Mouse (Mus musculus) natural killer cell, adult 2 months (primary cell): ENCODE results near the gene Gm42906.

Experiments
- DNase-seq, 2 experiments: peaks; one replicate each; pipeline ENCODE4 v3.0.0; 2022; ENCODE audit warnings: low spot score in 2 of 2

The Gm42906 gene

GRCm38 (mm10) chr5:151233400-151234031 lies 194.4 kb downstream of the Gm42906 start, which contains the start of gene Stard13:
Gene Stard13 (minus strand): TSS chr5:151233836.
- DNase-seq = no peak

GRCm38 (mm10) chr5:151232576-151233299 lies 195.2 kb downstream of the Gm42906 start:
- no peak for DNase-seq

GRCm38 (mm10) chr5:151231861-151232260 lies 196.1 kb downstream of the Gm42906 start:
- no peak for DNase-seq

GRCm38 (mm10) chr5:151231411-151231810 lies 196.6 kb downstream of the Gm42906 start:
- no peak for DNase-seq

- no peak for DNase-seq
These were observed 197.5 kb downstream of the Gm42906 start for GRCm38 (mm10) chr5:151230427-151230826.

GRCm38 (mm10) chr5:151228367-151229005 lies 199.5 kb downstream of the Gm42906 start:
- DNase-seq = no peak

GRCm38 (mm10) chr5:151223696-151224366 lies 204.1 kb downstream of the Gm42906 start:
- no peak for DNase-seq

GRCm38 (mm10) chr5:151222791-151223190 lies 205.2 kb downstream of the Gm42906 start:
- DNase-seq = no peak

GRCm38 (mm10) chr5:151218689-151219115 lies 209.3 kb downstream of the Gm42906 start:
- no peak for DNase-seq

GRCm38 (mm10) chr5:151213097-151213496 lies 214.9 kb downstream of the Gm42906 start:
- no peak for DNase-seq

GRCm38 (mm10) chr5:151210869-151211268 lies 217.1 kb downstream of the Gm42906 start:
- no peak for DNase-seq

GRCm38 (mm10) chr5:151210060-151210459 lies 217.9 kb downstream of the Gm42906 start:
- DNase-seq = no peak

GRCm38 (mm10) chr5:151205017-151205416 lies 222.9 kb downstream of the Gm42906 start:
- DNase-seq = no peak

GRCm38 (mm10) chr5:151202925-151203324 lies 225.0 kb downstream of the Gm42906 start:
- DNase-seq = no peak

- no peak for DNase-seq
These were observed 226.7 kb downstream of the Gm42906 start for GRCm38 (mm10) chr5:151201220-151201619.

- DNase-seq = no peak
These were observed 228.7 kb downstream of the Gm42906 start for GRCm38 (mm10) chr5:151199235-151199634.

GRCm38 (mm10) chr5:151196603-151197272 lies 231.2 kb downstream of the Gm42906 start:
- no peak for DNase-seq

GRCm38 (mm10) chr5:151193885-151194520 lies 234.0 kb downstream of the Gm42906 start:
- no peak for DNase-seq

GRCm38 (mm10) chr5:151192266-151192665 lies 235.7 kb downstream of the Gm42906 start:
- DNase-seq = no peak

- DNase-seq = no peak
These were observed 237.2 kb downstream of the Gm42906 start for GRCm38 (mm10) chr5:151190764-151191163.

GRCm38 (mm10) chr5:151189789-151190378 lies 238.1 kb downstream of the Gm42906 start:
- no peak for DNase-seq
